Mouse (Mus musculus): ENCODE data around the gene Rps4x.

- TF ChIP-seq POLR2A (IDR thresholded peaks at IDR 0.05; ENCODE audit: insufficient read length, low read depth) (no peak), E2F4 (IDR thresholded peaks at IDR 0.05; ENCODE audit: insufficient read depth) (no peak), CEBPB (IDR thresholded peaks at IDR 0.05; ENCODE audit: insufficient read depth, poor library complexity, severe bottlenecking) (no peak)
Measured at GRCm38 (mm10) chrX:102163096-102163495, 26.1 kb downstream of the Rps4x start.
